Mouse (Mus musculus) c-Kit-negative CD71-positive TER-119-positive erythroid progenitor cells, embryonic 14.5 days (primary cell): Measurements from ENCODE around the gene Gm10134.
A peak's percentile ranks its signal among the peaks of the same experiment; 100 is the strongest.
"Not testable (repeated sequence)": the region's sequence is repeated elsewhere in the genome, so short reads cannot be mapped to it uniquely, and the experiment has no call there.

ENCODE experiments used
- DNase-seq: peaks from one replicate; pipeline ENCODE4 v3.0.0-alpha.2; 2013; ENCODE audit warnings: low read depth, low spot score

The Gm10134 gene

DNA sequence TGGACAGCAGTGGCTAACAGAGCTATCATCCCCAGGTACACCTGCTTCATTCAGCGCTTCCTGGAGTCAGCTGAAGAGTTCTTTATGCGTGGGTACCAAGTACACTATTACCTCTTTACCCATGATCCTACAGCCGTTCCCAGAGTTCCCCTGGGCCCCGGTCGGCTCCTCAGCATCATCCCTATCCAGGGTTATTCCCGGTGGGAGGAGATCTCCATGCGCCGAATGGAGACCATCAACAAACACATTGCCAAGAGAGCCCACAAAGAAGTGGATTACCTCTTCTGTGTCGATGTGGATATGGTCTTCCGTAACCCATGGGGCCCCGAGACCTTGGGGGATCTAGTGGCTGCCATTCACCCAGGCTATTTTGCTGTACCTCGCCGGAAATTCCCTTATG, 1.2 kb upstream of the Gm10134 start:
- DNase-seq = no peak

DNA sequence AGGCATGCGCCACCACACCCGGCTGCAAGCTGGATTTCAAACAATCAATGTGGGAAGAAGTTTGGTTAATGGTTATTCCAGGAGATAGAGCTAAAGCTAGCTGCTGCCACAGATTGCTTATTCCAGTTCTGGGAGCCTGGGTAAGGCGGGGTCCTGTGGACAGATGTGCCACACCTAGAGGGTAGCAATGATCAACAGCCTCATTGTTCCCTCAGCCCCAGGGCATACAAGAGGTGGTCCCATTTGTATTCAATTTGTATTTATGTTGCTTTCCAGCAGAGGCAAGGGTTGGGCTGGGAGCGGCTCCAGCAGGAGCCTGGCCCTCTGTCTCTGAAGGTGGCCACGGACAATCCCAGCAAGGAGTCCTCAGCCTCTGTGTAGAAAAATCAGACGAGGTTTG, 396 bp downstream of the Gm10134 start:
- DNase-seq = no peak

DNA sequence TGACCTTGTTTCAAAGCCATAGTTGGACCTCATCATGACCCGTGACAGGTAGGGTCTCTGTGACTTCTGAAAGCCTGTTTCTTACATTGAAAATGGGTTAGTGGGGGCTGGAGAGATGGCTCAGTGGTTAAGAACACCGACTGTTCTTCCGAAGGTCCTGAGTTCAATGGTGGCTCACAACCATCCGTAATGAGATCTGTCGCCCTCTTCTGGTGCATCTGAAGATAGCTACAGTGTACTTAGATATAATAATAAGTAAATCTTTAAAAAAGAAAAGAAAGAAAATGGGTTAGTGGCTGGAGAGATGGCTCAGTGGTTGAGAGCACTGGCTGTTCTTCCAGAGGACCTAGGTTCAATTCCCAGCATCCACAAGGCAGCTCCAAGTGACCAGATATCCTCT, 5.7 kb downstream of the Gm10134 start:
- not testable (repeated sequence) for DNase-seq

DNA sequence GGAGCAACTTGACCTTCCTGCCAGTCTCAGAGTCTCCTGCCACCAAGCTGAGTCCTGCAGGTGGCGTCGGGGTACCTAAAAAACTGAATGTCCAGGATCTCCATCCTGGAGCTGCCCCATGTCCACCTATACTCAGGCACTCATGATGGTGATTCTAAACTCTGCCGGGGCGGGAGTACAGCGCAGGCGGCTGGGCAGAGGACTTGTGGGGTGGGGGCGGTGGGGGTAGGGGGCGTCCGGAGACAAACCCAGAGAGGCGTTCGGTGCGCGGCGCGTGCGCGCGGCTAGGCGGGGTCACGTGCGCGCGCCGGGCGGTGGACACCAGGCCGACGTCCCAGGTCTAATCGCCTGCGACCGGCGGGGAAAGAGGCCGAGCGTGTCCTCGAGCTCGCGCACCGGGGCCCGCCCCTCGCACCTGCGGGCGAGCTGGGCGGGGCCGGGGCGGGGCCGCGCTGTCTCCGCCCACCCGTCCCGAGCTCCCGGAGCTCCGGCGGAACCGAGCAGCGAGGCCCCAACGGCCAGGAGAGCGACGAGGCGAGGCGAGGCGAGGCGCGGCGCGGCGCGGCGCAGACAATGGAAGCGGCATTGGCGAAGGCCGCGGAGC, 7.0 kb downstream of the Gm10134 start, which contains the start of gene Ralgds:
Gene Ralgds, plus strand, starts transcription at position 328 of the 604 bp plus-strand sequence.
- DNase-seq = no peak

DNA sequence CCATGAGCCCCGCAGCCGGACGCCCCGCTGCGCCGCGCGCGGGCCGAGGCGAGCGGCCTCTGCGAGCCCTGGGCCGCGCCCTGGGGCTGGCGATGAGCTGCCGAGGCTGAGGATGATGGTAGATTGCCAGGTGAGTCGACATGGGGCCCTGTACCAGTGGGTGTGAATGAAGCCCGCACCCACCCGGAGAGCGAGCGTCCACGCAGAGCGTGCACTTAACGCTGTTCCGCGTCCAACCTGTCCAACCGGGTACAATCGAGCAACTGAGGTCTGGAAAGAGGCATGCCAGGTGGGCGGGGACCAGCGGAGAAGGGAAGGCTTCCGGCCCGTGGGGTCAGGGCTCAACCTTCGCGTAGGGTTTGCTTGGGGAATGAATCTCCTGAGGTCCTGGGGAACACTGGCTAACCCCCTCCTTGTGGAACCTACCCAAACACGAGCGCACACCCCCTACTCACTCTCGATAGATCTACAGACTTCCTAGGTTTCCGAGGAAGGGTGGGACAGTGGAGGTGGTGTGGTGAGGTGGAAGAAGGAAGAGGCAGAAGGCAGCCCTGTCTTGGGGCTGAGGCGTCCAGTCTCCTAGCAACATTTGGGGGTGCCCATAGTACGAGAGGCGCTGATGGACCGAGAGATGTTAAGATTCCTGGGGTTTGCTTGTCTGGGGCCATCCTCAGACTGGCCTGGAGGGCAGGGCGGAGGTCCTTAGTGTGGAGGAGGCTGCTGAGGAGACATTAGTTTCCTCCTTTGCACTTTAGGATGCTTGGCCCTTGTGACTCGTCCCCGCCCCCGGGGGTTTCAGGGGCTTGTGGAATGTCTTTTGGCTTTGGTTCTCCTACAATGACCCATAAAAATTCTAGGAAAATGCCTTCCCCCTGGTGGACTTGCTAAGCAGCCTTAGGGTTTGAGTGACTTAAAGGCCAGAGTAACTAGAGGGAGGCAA, 7.8 kb downstream of the Gm10134 start:
- no peak for DNase-seq

DNA sequence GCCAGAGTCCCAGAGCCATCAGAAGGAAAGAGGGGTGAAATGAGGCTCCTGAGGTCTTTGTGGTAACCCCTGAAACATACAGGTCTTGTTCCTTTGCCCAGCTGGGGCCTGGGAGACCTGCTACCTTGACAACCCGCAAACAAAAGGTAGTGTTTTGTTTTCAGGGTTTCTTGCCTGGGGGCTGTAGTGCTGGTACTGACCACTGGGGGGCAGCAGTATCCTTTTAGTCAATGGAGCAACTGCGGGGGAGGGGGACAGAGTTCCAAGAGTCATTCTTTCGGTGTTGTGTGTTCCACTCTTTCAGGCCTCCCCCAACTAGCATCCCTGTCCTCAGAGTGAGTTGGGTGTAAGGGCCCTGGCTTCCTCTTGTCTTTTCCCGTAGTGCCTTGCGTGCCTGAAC, 8.6 kb downstream of the Gm10134 start:
- peak; percentile 21 for DNase-seq

DNA sequence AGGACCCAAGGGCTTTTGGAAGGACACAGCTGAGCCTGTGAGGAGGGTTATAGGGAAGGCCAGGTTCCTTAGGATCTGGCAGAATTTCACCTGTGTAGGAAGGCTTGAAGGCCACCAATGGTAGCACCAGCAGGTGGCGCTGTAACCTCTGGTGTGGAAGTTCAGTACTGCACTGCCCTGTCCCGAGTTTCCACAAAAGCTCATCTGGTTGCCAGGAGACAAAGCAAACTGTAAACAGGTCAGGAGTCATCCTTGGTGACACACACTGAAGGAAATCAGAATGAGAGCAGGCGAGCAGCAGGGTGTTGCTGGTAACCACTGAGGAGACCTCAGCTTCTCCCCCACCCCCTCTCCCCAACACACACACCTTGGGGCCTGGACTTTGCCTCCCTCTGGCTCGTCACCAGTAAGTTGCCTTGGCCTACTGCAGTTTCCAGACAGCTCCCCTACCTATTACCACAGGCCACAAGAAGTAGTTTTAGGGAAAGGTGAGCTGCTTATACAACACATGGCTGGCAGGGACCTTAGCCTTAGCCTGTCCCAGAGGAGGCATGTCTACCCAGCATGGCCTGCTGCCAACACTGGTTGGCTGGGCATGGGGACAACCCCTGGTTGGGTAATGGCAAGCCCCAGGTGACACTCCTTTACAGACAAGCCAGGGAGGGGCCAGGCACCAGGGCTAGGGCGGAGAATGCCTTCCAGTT, 11.5 kb downstream of the Gm10134 start:
- DNase-seq = peak; percentile 51

DNA sequence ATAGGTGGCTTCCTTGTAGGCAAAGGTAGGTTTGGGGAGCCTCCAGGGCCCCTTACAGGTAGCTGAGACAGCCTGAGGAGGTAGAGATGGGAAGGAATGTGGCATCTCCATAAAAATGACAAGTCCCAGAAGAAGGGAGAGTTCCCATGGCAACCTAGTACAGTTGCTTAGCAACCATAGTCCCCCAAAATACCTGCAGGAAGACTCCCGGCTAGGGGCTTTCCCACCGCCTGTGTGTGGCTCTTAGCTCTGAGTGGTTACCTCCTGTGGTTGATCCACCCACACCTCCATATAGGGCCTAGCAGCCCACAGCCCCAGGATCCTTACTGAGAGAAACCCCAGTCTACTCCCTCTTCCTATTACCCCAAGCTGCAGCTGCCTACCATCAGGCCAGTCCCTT, 12.3 kb downstream of the Gm10134 start:
- no peak for DNase-seq

DNA sequence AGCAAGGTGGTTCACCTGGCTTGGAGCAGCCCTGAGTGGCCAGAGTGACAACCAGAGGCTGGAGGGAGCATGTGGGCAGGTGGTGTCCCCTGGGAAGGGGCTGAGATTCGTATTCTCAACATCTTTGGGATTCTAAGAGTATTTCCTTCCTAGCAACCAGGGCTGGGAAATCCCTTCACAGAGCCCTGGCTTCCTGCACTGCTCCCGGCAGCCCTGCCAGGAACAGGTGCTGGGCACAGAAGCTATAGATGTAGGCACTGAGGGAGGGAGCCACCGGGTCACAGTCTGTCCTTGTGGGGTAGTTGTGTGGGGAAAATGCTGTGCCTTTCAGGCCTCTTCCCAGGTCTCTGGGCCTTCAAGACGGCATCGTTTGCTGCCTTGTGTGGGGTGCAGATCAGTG, 14.7 kb downstream of the Gm10134 start:
- no peak for DNase-seq

DNA sequence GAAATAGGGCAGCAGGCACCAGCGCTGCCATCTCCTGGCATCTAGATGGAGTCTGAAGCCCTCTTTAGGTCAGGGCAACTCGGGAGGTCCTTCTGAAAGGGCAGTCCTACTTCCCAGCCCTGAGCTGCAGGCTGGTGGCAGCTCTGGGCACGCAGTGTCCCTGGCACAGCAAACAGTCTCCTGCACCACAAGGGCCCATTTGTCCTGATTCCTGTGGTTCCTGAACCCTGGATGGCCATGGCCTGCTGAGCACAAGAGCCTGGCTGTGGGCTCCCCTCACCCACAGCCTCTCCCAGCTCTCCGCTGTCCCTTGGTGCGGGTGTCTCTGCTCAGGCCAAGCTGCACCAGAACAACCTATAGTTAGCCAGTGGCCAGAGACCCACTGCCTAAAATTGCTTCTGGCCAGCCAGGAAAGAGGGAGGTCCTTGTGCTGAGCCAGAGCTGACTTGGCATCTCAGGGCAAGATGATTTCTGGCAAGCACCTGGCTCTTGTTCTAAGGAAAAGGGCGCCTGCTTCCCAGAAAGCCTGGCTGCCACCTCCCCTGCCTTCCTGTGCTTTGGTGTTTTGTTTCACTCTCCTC, 15.8 kb downstream of the Gm10134 start:
- no peak for DNase-seq

DNA sequence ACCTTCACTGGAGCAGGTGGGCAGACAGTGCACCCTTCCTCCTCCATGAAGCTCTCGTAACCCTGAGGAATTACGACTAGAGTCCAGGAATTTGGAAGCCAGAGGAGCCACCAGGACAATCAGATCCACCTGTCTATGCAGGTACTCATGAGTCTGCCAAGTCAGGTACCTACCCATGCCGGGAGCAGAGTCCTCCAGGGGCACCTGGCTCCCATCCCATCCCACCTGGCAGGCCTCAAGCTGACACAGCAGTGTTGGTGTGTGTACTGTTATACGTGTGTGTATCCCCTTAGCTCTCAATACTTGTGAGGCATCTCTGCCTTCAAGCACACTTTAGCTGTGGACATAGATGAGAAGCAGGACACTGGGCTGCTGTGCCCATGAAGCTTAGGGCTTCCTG, 16.3 kb downstream of the Gm10134 start:
- DNase-seq = no peak

DNA sequence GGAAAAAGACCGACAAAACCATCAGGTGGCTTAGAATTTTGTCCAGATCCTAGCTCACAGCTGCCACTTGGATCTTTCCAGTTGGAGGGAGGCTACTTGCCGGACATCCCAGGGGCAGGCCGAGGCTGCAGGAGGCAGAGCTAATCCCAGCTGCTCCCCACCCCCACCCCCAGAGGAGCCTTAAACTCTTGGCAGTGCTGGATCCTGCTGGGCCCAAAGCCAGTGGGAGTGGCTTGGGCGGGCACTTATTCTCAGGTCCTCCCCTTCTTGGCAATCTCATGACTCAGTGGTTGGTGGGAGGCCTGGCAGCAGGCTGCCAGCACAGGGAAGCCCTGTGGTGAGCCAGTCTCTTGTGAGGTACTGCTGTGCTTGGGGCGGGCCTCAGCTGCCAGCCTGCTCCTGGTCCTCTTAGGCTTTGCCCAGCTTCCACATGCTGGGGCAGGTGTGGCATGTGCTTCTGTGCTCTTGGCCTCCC, 17.8 kb downstream of the Gm10134 start:
- no peak for DNase-seq

DNA sequence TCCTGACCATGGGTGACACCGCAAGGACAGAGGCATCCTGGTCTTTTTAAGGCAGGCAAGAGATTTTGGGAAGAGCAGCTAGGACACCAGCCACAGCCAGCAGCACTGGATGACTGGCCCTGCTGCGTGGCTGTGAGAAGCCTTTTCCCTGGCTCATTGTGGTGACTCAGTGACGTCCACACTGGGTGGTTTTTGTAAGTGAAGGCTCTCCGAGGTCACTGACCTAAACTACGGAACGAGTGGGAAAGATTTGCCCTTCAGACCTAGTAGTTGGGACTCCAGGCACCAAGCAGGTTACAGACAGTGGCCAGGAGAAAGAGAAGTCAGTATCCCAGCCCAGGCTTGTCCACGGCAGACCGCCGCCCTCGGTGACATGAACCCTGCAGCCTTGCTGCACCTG, 18.5 kb downstream of the Gm10134 start:
- no peak for DNase-seq

DNA sequence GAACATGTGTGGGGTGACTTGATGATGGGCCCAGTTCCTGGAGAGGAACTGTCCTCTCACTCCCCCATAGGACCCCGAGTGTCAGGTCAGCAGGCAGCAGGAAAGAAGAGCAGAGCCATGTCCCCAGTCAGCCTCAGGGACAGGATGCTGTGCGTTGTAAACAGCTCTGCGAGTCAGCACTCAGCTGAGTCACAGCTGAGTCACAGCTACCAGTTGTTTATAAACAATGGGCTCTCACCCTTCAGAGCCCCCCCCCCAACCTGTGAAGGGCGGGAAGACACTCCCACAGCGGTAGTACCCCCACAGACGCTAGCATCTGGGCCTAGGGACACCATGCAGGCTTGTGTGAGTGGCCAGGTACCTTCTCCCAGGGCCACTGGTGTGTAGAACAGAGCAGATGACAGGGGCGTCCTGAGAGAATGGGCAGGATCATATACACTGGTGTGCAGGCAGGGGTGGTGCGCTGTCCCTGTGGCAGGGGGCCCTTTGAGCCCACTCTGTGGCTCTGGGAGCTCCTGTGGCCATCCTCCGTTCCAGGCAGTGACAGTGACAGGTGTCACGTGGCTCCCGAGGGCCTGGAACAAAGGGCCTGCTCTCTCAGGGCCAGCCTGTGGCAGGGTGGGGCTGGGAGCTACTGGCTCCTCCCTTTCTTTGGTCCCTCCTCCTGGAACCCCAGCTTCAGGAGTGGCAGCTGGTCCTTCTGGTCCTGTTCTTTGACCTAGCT, 19.5 kb downstream of the Gm10134 start:
- DNase-seq = no peak

DNA sequence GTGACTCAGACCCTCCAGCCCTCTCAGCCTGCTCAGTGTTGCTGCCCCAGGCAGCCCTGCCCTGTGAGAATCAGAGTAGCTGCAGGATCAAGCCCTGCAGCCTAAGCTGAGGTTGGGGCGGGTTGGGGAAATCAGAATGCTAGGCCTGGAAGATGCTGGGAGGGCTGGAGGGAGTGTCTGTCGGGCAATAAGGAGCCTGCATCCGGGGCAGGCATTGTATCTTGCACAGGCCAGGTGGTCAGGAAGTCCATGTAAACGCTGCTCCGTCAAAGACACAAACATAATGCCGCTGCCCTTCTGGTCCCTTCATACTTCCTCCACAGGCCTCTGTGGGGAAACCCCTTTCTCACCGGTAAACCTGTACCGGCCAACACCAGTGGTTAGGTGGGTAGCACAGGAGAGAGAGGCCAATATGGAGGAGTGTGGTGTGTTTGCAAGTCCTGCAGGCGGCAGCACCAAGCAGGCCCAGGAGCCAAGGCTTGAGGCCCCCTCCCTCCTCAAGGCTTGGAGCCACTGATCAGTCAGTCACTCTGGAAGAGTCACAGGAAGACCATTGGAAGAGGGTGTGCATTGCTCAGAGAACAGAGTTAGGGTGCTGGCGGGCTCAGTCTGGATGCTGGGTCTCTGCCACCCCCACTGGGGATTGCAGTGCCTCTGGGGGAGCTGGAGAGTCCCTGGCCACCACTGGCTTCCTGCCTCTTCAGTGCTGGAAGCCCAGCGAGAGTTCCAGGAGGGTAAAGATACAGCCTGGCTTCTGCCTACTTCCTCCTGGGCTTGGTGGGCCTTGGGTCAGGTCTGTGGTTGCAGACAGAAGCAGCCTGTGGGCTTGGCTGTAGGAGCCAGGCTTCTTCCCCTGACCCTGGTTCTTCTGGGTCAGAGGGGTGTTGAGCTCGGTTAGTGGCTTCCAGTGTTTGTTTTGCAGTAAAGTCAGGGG, 20.3 kb downstream of the Gm10134 start:
- no peak for DNase-seq

DNA sequence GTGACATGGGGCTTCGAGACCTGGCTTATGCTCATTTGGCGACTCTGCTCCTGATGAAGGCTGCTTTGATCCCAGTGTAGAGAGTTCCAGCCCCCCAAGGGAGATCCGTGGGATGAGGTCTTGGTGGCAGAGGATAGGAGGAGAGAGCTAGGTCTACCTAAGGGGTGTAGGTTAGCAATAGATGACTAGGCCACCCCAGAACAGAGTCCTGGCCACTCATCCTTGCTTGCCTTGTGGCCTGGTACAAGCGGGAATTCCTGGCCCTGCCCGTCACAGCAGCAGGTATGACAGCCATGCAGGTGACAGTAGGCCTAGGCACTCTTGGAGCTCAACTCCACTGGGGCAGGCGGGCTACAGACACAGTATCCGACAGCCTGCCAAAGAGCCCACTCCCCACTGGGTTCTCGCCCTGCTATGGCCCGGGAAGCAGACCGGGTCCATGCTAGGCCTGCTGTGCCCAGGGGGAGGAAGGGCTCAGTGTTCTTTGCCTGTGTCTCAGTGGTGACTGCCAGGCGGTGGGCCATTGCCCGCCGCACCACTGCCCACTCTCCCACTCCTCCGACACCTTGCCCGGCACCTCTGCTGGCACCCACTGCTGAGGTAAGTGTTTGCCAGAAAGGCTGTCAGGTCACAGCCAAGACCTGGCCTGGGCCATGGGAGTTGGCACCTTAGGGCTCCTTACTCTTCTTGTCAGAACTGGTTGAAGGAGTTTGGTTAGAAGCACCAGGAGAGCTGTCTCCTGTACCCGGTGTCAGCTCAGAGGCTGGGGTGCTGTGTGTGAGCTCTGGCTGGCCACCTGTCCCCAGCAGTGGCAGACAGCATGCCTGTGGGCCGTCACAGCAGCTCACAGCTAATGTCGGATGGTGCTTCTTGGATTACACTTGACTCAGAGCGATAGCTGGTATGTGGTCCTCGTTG, 21.8 kb downstream of the Gm10134 start:
- DNase-seq = no peak

DNA sequence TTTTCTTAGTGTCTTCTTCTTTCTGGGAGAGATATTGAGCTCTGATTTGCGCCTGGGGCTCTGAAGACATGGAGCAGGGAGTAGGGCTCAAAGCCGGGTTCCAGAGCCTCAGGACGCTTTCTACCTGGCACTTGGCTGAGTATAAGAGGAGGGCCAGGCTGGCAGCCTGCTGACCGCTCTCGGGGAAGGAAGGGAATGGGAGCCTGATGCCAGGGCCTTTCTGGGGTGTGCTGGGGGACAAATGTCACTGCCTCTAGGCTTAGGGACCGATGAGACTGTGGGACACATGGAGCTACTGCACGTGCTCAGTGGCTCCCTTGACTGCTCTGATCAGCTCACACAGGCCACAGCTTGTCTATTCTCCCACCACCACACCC, 22.4 kb downstream of the Gm10134 start:
- no peak for DNase-seq

DNA sequence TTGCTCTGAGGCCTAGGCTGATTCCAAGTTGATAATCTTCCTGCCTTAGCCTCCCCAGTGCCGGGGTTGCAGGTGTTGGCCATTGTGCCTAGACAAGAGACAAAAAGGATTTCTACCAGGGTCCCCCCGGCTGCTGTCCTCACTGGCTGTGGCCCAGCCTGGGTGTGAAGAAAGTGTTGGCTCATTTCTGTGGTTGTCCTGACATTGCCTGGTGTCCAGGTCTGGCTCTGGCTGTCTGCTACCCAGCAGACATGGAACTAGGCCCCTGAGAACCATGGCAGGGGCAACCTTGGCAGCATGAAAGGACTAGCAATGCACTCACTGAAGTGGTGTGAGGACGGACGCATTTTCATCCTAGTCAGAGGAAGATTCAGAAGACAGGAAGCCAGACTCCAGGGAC, 24.0 kb downstream of the Gm10134 start:
- DNase-seq = no peak

DNA sequence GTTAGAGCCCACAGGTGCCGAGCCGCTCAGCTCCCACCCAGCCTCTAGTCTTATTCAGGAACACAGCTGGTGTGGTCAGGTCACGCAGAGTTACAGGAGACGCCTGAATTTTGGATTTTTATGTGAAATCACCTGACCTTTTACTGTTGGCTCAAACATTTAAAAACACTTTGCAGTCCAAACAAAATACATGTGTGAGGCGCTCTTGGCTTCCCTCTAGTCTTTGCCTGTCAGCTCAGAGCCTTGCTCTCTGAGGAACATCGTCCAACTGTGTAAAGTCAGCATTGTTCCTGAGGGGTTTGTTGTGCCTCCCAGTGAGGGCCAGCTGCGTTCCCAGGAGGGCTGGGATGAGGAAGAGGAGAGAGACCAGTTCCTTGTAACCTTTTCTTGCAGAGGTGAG, 24.4 kb downstream of the Gm10134 start:
- DNase-seq = no peak
